Comparison of ENCODE assay signal across 9 mouse cellular contexts in the genomic region with DNA sequence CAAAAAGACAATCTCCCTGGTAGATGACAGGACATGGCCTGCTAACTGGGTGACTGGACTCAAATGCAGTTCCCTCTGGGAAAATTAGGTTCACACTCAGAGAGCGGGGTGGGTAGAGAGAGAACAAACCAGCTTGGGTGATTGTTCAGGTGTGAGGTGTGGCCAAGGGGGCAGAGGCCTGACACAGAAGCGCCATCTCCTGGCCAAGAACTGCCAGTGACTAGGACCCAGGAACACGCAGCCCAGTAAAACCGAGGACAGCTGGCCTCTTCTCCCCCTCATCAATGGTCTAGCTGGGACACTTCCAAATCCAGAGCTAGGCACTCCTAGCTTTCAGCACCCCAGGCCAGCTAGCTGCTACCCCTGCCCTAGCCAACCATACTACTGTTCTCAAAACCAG. TPM values are rescaled to one million over a fixed set of nuclear protein-coding genes. Genes with fewer than 3 reads are reported as not detected.
DNase-seq lines count a peak whose midpoint lies in the region; ATAC-seq and TF ChIP-seq lines count a peak whose summit lies in the region.
"Had no signal": no experiment of that assay in that cellular context is flagged by ENCODE, and none has a peak within 500 bp of the region (broad histone marks: within the 10 kb centered on the region; RNA-seq: fewer than 3 reads in every experiment).

No protein-coding gene starts in this region.

- H3K27ac ChIP-seq in heart, embryonic 10.5 days: no peak overlapping the region
- no peak overlapping the region for H3K27ac ChIP-seq in forebrain, postnatal 0 days (ENCODE audit: low read depth, low read length)

- H3K4me2 ChIP-seq in forebrain, postnatal 0 days (ENCODE audit: low read depth): no peak overlapping the region

- 1% methylated on average over 4 of the region's 4 CpGs for WGBS in heart, embryonic 10.5 days
- 8% methylated on average over 4 of the region's 4 CpGs for WGBS in forebrain, postnatal 0 days

- DNase-seq in heart, adult 8-10 months (ENCODE audit: low spot score): peak; percentile 32
- DNase-seq in heart, embryonic 10.5 days (ENCODE audit: low spot score): no peak
- DNase-seq in 3T3-L1 (ENCODE audit: low read depth, low spot score): peak; percentile 24
- peak; percentile 22 for DNase-seq in Muller cell, postnatal 12 days (ENCODE audit: inconsistent ontology term)
- peak; percentile 16 for DNase-seq in forebrain, postnatal 0 days
- DNase-seq in left cerebral cortex, postnatal 4 days: peak; percentile 64
- DNase-seq in retina, embryonic 14.5 days (ENCODE audit: low spot score): peak; percentile 69

- H3K4me1 ChIP-seq in heart, embryonic 10.5 days: peaks cover 6% of the 10 kb centered on the region
- H3K4me1 ChIP-seq in forebrain, postnatal 0 days (ENCODE audit: insufficient read depth): no peaks in the 10 kb centered on the region

- intact Hi-C loops in left cerebral cortex, postnatal 4 days (cut with DNase I): loop anchor here (10.0 kb wide), 1 partner anchor 280 kb away; no protein-coding TSS in a partner anchor

- ATAC-seq in forebrain, postnatal 0 days: no peak
- no peak for ATAC-seq in CD4-positive, CD25-positive, alpha-beta regulatory T cell, adult 4 months

- no peak overlapping the region for H3K4me3 ChIP-seq in heart, embryonic 10.5 days
- no peak overlapping the region for H3K4me3 ChIP-seq in forebrain, postnatal 0 days (ENCODE audit: low read depth, low read length)

- no peaks in the 10 kb centered on the region for H3K9me3 ChIP-seq in heart, embryonic 10.5 days
- no peaks in the 10 kb centered on the region for H3K9me3 ChIP-seq in forebrain, postnatal 0 days (ENCODE audit: low read length)

- TF ChIP-seq CTCF in forebrain, postnatal 0 days (IDR thresholded peaks at IDR 0.05; ENCODE audit: low read depth): peak; percentile 66

- H3K9ac ChIP-seq in forebrain, postnatal 0 days: no peak overlapping the region

- H3K27me3 ChIP-seq in heart, embryonic 10.5 days (ENCODE audit: insufficient read depth, poor library complexity, severe bottlenecking): peaks cover 79% of the 10 kb centered on the region
- peaks cover 15% of the 10 kb centered on the region; the same call in 1 of the 2 replicates for H3K27me3 ChIP-seq in forebrain, postnatal 0 days (ENCODE audit: insufficient read depth, low read length)

- H3K36me3 ChIP-seq in heart, embryonic 10.5 days: no peaks in the 10 kb centered on the region
- H3K36me3 ChIP-seq in forebrain, postnatal 0 days (ENCODE audit: insufficient read depth): no peaks in the 10 kb centered on the region

RNA-seq across cellular contexts. Expression of a gene that starts 5.4 kb away (rescaled TPM):
- under 1 TPM; 0.22 to 0.34 (median 0.23) TPM for total RNA-seq in heart, adult 8-10 months (2022)
- 0.08 and 0.17 TPM in 2 replicates for polyA plus RNA-seq in heart, embryonic 10.5 days (2016; fragmentation: Nextera tagmentation; extraction: Ambion mirVana)
- total RNA-seq in forebrain, postnatal 0 days (2014; rRNA removed): 5.2 and 6.7 TPM in 2 replicates
- polyA plus RNA-seq in forebrain, postnatal 0 days (2015; fragmentation: Nextera tagmentation; extraction: Ambion mirVana): 1.4 and 3.5 TPM in 2 replicates
- total RNA-seq in left cerebral cortex, postnatal 4 days (2021): 1 to 10 TPM; 4.8 to 6.2 TPM
- polyA plus RNA-seq in CD4-positive, CD25-positive, alpha-beta regulatory T cell, adult 4 months (2017; shearing (Covaris generic)): not detected
- total RNA-seq: neutrophil, adult 5-6 weeks had no signal

RNA-seq across cellular contexts. Expression of a gene that starts 25.0 kb away (rescaled TPM):
- 10 to 100 TPM; 68.1 to 83.6 (median 71.9) TPM for total RNA-seq in heart, adult 8-10 months (2022)
- 27.8 and 64.0 TPM in 2 replicates for polyA plus RNA-seq in heart, embryonic 10.5 days (2016; fragmentation: Nextera tagmentation; extraction: Ambion mirVana)
- total RNA-seq in forebrain, postnatal 0 days (2014; rRNA removed): not detected in 2 replicates
- polyA plus RNA-seq in forebrain, postnatal 0 days (2015; fragmentation: Nextera tagmentation; extraction: Ambion mirVana): 0.13 TPM in 2 replicates
- not detected for total RNA-seq in left cerebral cortex, postnatal 4 days (2021)
- not detected for polyA plus RNA-seq in CD4-positive, CD25-positive, alpha-beta regulatory T cell, adult 4 months (2017; shearing (Covaris generic))
- total RNA-seq: neutrophil, adult 5-6 weeks had no signal

Comparison
In these comparisons a context has a peak if more than half of its experiments do, and no peak if none do; other contexts are left out.
1. RNA of a gene that starts 25.0 kb away (total RNA-seq): 68.1 to 83.6 TPM in heart, adult 8-10 months; not detected in left cerebral cortex, postnatal 4 days and not detected in forebrain, postnatal 0 days; every median in the first group is over 10 times any median in the second.